Mouse (Mus musculus): Measurements from ENCODE around the gene Otoa. TPM values are rescaled to one million over a fixed set of nuclear protein-coding genes. Genes with fewer than 3 reads are reported as not detected.

Gene Otoa
- polyA plus RNA-seq, 1 experiment from 2014 or later: 0.09 TPM

DNA sequence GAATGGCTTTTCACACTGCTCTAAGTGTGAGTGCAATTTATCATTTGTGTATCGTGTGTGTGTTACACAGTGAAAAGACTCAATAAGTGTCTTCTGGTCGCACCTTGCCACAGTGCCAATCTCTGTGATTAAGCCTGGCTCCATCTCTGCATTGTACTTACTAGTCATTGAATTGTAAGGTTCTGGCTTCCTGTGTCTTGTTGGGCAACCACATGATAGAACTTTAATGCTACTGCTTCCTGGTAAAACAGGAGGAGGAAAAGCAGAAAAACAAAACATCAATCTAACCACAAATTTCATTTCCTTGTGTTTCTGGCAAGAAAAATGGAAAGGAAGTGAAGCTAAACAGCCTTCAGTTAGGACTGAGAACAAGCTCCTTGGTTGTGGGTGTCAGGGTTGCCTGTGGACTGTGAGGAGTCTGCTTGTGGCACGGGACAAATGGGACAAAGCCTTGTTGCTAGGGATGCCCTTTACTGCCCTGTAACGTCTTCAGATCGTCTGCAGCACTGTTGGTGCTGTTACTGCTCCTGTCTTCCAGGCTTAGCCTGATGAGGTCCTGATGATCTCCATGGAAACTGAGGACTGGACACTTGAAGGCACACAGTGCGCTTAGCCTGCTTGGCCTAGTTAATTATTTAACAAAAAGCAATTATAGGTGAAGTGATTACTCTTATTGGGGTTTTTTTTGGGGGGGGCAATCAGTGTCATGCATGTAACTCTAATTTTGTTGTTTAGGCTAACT is 21.8 kb upstream of the Otoa start:
- H3K9me3 ChIP-seq (replicated peaks): no peaks in the 10 kb centered on the region
- 78% methylated on average over 6 of the region's 6 CpGs for WGBS
- no peaks in the 10 kb centered on the region for H3K27me3 ChIP-seq (ENCODE audit: low read depth, poor library complexity, severe bottlenecking)
- H3K4me3 ChIP-seq: no peak overlapping the region
- peaks cover 70% of the 10 kb centered on the region for H3K36me3 ChIP-seq
- no peak overlapping the region for H3K27ac ChIP-seq (replicated peaks)
- DNase-seq (ENCODE audit: low spot score): no peak
- no peaks in the 10 kb centered on the region for H3K4me1 ChIP-seq

DNA sequence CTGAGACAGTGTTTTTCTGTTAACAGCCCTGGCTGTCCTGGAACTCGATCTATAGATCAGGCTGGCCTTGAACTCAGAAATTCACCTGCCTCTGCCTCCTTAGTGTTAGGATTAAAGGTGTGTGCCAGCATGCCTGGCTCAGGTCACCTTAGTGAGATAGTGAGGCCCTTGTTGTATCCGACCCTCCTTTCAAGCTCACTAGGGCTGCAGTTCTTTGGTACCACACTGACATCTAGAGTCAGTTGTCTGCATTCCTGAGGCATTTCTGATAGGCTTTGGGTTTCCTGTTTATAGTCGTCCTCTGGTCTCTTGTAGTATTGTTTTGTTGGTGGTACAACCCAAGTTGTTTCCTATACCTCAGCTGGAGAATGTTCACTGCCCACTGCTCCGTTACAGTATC is 17.1 kb upstream of the Otoa start:
- Histone ChIP-seq H3K4me3 (no peak overlapping the region), H3K27me3 (ENCODE audit: low read depth, poor library complexity, severe bottlenecking) (no peaks in the 10 kb centered on the region), H3K9me3 (replicated peaks) (no peaks in the 10 kb centered on the region), H3K27ac (replicated peaks) (no peak overlapping the region), H3K36me3 (peaks cover 57% of the 10 kb centered on the region), H3K4me1 (no peaks in the 10 kb centered on the region)
- 78% methylated on average over 4 of the region's 4 CpGs for WGBS
- no peak for DNase-seq (ENCODE audit: low spot score)

- Histone ChIP-seq H3K4me1 (peaks cover 2% of the 10 kb centered on the region; the same call in 1 of the 2 replicates), H3K4me3 (no peak overlapping the region), H3K36me3 (peaks cover 74% of the 10 kb centered on the region), H3K9me3 (replicated peaks) (no peaks in the 10 kb centered on the region), H3K27ac (replicated peaks) (no peak overlapping the region), H3K27me3 (ENCODE audit: low read depth, poor library complexity, severe bottlenecking) (no peaks in the 10 kb centered on the region)
- no peak for DNase-seq (ENCODE audit: low spot score)
- 89% methylated on average over 4 of the region's 4 CpGs for WGBS
Observed at GRCm38 (mm10) chr7:121071276-121071675, 10.2 kb upstream of the Otoa start.

DNA sequence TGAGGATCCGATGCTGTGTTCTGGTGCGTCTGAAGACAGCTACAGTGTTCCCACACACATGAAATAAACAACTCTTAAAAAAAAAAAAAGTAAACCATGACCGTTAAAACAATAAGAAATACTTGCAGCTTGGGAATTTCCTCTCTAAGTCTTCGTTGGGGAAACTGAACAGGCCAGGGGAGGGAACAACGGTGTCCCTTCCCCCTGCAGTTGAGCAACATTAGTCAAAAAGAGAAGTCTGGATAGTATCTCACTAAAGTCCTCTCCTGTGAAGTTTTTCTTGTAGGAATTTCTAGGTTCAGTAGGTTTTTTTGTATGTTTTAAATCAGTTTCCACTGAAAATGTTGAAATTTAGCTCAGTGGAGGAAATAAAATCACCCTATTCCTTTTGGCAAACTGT is 8.9 kb upstream of the Otoa start:
- no peak for DNase-seq (ENCODE audit: low spot score)
- H3K4me1 ChIP-seq: peaks cover 2% of the 10 kb centered on the region; the same call in 1 of the 2 replicates
- H3K27ac ChIP-seq (replicated peaks): no peak overlapping the region
- no peaks in the 10 kb centered on the region for H3K9me3 ChIP-seq (replicated peaks)
- WGBS: 90% methylated on average over 5 of the region's 5 CpGs
- no peaks in the 10 kb centered on the region for H3K27me3 ChIP-seq (ENCODE audit: low read depth, poor library complexity, severe bottlenecking)
- no peak overlapping the region for H3K4me3 ChIP-seq
- H3K36me3 ChIP-seq: peaks cover 77% of the 10 kb centered on the region

- peaks cover 77% of the 10 kb centered on the region for H3K36me3 ChIP-seq
- WGBS: 81% methylated on average over 11 of the region's 11 CpGs
- no peaks in the 10 kb centered on the region for H3K27me3 ChIP-seq (ENCODE audit: low read depth, poor library complexity, severe bottlenecking)
- H3K27ac ChIP-seq (replicated peaks): no peak within 1 kb of the TSS
- H3K9me3 ChIP-seq (replicated peaks): no peaks in the 10 kb centered on the region
- peaks cover 2% of the 10 kb centered on the region; the same call in 1 of the 2 replicates for H3K4me1 ChIP-seq
- no peak within 1 kb of the TSS for H3K4me3 ChIP-seq
- no peak for DNase-seq (ENCODE audit: low spot score)
Observed at GRCm38 (mm10) chr7:121074281-121074680, 7.2 kb upstream of the Otoa start, which contains the start of gene Igsf6. TSS of gene Igsf6 (minus strand) at chr7:121074572.

DNA sequence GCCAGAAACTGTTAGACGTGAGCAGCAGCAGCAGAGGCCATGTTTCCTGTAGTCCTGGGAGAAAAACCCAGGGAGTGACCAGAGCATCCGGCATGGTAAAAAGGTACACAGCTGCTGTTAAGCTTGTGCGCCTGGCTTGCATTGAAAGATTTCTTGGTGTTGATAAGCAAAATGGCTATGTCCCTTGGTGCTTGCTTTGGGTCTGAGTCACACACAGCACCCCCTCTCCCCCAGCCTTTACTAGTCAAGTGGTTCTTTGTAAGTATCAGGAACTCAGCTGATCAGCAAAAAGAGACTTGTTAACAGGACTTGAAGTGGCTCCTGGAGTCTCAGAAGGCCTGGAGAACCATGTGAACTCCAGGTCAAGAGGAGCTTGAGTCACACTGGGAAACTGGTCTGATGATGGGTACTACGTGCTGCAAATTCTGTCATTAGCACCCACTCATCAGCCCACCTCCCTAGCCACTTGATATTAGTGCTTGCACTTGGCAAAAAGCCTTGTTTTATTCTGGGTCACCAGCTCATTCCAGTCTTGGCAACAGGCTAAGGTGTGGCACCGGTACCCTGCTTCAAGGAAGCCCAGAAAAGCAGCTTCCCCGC is 6.5 kb upstream of the Otoa start:
- Histone ChIP-seq H3K27ac (replicated peaks) (no peak overlapping the region), H3K27me3 (ENCODE audit: low read depth, poor library complexity, severe bottlenecking) (no peaks in the 10 kb centered on the region), H3K4me3 (no peak overlapping the region), H3K9me3 (replicated peaks) (no peaks in the 10 kb centered on the region), H3K4me1 (peaks cover 2% of the 10 kb centered on the region; the same call in 1 of the 2 replicates), H3K36me3 (peaks cover 74% of the 10 kb centered on the region)
- 86% methylated on average over 6 of the region's 6 CpGs for WGBS
- DNase-seq (ENCODE audit: low spot score): no peak

DNA sequence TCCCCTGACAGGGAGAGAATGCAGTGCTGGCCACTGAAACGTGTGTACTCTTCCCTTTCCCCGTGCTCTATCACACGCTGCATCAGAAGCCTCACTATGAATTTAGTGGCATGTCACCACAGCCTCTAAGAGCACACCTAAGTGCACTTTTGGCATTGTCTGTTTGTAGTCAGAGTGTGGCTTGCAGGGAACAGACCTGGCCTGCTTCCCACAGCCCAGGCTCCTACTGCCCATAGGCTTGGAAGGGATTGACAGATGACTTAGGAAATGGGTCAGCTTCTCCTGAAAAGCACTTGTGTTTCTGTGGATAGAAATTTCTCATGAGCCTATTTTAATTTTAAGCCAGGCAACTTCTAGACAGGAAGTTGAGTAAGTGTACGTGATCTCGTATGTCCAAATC is 6.0 kb upstream of the Otoa start:
- Histone ChIP-seq H3K9me3 (replicated peaks) (no peaks in the 10 kb centered on the region), H3K4me1 (peaks cover 2% of the 10 kb centered on the region; the same call in 1 of the 2 replicates), H3K27ac (replicated peaks) (no peak overlapping the region), H3K27me3 (ENCODE audit: low read depth, poor library complexity, severe bottlenecking) (no peaks in the 10 kb centered on the region), H3K4me3 (no peak overlapping the region), H3K36me3 (peaks cover 74% of the 10 kb centered on the region)
- DNase-seq (ENCODE audit: low spot score): no peak
- WGBS: 91% methylated on average over 5 of the region's 5 CpGs

DNA sequence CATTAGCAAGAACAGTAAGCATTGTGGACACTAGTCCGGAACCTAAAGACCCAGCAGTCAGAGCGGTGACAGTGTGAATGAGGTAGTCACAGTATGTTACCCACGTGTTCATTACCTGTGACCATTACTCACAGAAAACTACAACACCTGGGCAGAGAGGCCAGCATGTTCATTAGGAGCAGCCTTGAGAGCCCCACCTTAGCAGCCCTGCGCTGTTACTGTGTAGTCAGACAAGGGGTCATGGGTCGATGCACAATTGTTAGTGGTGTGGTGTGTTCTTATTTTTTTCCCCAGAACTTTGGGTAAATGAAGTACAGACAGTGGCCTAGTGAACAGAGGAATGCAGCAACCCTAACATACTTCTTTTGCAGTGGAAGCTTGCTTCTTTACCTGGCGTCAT is 4.1 kb upstream of the Otoa start:
- WGBS: 87% methylated on average over 6 of the region's 6 CpGs
- Histone ChIP-seq H3K4me1 (peaks cover 2% of the 10 kb centered on the region; the same call in 1 of the 2 replicates), H3K27ac (replicated peaks) (no peak overlapping the region), H3K4me3 (no peak overlapping the region), H3K9me3 (replicated peaks) (no peaks in the 10 kb centered on the region), H3K36me3 (peaks cover 59% of the 10 kb centered on the region), H3K27me3 (ENCODE audit: low read depth, poor library complexity, severe bottlenecking) (no peaks in the 10 kb centered on the region)
- no peak for DNase-seq (ENCODE audit: low spot score)

DNA sequence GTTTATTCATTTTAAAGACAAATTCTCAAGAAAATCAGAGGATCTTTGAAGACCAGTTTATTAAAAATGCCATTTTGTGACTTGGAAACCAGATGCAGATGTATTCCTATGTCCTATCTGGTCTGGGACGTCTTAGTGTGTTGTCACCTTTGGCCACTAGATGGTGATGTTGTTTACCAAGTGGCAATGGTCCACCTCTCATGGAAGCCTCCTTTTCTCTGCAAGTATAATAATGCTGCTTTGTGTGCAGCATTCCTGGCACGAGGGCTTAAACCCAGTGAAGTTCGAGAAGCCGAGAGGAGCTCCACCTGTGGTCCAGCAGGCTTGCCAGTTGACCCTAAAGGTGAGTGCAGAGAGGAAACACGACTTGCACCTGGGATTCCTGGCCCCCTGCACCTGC is 3.6 kb upstream of the Otoa start:
- Histone ChIP-seq H3K4me3 (no peak overlapping the region), H3K27ac (replicated peaks) (no peak overlapping the region), H3K4me1 (peaks cover 2% of the 10 kb centered on the region; the same call in 1 of the 2 replicates), H3K36me3 (peaks cover 62% of the 10 kb centered on the region), H3K9me3 (replicated peaks) (no peaks in the 10 kb centered on the region), H3K27me3 (ENCODE audit: low read depth, poor library complexity, severe bottlenecking) (no peaks in the 10 kb centered on the region)
- peak; percentile 38 for DNase-seq (ENCODE audit: low spot score)
- 32% methylated on average over 5 of the region's 5 CpGs for WGBS

DNA sequence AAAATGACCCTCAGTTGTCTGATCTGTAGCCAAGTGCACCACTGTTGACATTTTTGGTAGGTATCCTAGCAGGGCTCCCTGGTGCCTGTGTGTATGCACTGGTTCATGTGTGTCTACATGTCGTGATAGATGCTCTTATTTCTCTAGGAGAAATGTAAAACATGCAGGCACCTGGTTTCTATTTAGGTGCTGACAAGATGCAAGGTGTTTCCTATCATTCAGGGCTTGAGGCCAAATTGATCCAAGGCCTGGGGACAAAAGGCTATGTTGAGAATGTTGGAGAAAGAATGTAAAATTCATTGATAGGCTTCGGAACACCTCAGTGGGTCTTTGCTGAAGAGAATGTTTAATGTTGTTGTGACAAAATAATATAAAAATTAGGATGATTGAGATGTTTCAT is 366 bp downstream of the Otoa start:
- H3K27ac ChIP-seq (replicated peaks): no peak overlapping the region
- DNase-seq (ENCODE audit: low spot score): no peak
- 85% methylated on average over 2 of the region's 2 CpGs for WGBS
- H3K9me3 ChIP-seq (replicated peaks): no peaks in the 10 kb centered on the region
- H3K4me1 ChIP-seq: peaks cover 8% of the 10 kb centered on the region; the same call in 1 of the 2 replicates
- H3K27me3 ChIP-seq (ENCODE audit: low read depth, poor library complexity, severe bottlenecking): no peaks in the 10 kb centered on the region
- no peak overlapping the region for H3K4me3 ChIP-seq
- peaks cover 37% of the 10 kb centered on the region for H3K36me3 ChIP-seq

- H3K36me3 ChIP-seq: peaks cover 27% of the 10 kb centered on the region
- no peak overlapping the region for H3K4me3 ChIP-seq
- no peak overlapping the region for H3K27ac ChIP-seq (replicated peaks)
- no peak for DNase-seq (ENCODE audit: low spot score)
- H3K27me3 ChIP-seq (ENCODE audit: low read depth, poor library complexity, severe bottlenecking): no peaks in the 10 kb centered on the region
- H3K9me3 ChIP-seq (replicated peaks): no peaks in the 10 kb centered on the region
- peaks cover 8% of the 10 kb centered on the region; the same call in 1 of the 2 replicates for H3K4me1 ChIP-seq
- 83% methylated on average over 9 of the region's 9 CpGs for WGBS
Observed at GRCm38 (mm10) chr7:121082949-121083513, 1.6 kb downstream of the Otoa start.

DNA sequence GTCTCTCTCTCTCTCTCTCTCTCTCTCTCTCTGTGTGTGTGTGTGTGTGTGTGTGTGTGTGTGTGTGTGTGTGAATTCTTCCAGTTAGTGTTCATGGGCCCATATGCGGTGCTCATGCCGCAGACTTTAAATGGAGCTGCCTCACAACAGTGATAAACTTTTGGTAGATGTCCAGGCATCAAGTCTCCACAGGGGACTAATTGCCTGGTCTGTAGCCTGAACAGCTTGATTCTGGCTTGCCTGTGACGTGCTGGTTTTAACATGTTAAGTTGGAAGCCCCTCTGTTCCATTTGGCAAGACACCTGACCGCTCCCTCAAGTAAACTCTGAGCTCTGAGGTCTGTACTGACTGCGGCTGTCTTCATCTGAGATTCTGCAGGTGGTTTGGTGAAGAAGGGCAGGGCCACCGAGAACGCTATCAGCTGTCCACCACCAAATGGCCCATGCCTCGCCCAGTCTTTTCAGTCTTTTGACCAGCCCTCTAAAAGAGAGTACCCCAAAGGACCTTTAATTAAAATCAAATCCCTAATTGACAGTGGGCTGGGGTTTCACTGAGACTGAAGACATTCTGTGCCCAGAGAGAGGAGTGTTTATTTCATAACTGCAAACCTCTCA is 3.5 kb downstream of the Otoa start:
- DNase-seq (ENCODE audit: low spot score): no peak
- Histone ChIP-seq H3K4me3 (no peak overlapping the region), H3K9me3 (replicated peaks) (no peaks in the 10 kb centered on the region), H3K4me1 (peaks cover 8% of the 10 kb centered on the region; the same call in 1 of the 2 replicates), H3K27ac (replicated peaks) (no peak overlapping the region), H3K36me3 (peaks cover 16% of the 10 kb centered on the region), H3K27me3 (ENCODE audit: low read depth, poor library complexity, severe bottlenecking) (no peaks in the 10 kb centered on the region)
- 81% methylated on average over 8 of the region's 8 CpGs for WGBS

Data from midbrain, embryonic 10.5 days (tissue).